Mouse (Mus musculus): ENCODE measurements around the gene Grm7.

The Grm7 gene

DNA sequence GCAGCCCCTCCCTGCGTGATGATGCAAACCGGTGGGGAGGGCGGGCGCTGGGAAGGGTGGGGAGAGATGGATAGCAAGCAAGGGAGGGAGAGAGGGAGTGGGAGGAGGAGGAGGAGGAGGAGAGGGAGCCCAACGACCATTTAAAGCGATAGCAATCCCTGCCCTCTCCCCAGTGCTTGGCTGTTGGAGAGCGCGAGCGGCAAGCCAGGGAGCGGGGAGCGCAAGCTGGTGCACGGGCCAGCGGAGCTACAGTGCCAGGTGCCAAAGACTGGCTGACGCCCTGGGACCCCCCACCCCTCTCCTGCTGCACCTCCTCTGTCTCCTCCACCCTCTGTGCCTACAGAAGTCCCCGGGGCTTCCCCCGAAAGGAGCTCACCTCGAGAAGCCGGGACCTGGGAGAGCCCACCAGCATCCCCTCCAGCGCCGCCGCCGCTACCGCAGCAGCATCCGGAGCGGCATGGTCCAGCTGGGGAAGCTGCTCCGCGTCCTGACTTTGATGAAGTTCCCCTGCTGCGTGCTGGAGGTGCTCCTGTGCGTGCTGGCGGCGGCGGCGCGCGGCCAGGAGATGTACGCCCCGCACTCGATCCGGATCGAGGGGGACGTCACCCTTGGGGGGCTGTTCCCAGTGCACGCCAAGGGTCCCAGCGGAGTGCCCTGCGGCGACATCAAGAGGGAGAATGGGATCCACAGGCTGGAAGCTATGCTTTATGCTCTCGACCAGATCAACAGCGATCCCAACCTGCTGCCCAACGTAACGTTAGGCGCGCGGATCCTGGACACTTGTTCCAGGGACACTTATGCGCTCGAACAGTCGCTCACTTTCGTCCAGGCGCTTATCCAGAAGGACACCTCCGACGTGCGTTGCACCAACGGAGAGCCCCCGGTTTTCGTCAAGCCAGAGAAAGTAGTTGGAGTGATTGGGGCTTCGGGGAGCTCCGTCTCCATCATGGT lies at the start of gene Grm7:
Grm7 (plus strand) TSS at position 171 of the 951 bp plus-strand sequence.
- peak; percentile 70 for DNase-seq

DNA sequence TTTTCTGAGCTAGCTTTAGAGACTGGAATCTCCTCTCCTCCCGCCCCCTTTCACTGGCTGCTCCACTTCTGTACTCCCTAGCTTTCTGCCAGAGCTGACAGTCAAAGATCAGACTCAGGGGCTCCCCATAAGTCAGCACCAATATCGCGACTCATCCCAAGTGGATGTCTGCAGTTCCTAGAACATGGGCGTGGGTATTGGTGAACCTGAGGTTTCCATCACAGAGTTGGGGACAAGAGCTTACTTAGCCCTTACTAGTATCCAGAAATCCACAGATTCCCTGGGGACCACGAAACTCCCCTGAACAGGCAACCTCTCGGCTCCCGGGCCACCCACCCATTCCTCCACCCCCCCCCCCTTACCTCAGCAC lies 355 bp upstream of the Grm7 start:
- no peak for DNase-seq

DNA sequence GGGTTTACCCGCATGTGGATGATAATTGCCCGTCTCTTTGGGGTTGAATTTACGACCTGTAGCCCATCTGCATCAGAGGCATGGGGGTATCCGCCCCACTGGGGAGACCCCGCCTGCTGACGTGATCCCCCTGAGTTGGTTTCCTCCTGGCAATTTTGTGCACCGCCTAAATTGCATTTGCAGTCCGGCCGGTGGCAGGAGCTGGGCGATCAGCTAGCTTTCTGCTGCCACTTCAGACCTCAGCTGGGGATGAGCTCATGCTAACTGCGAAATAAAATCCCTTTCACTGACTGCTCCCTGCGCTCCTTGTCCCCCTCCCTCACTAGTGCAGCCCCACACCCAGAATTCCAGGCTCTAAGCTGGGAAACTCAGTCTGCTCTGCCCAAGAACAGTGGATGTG lies 1.5 kb downstream of the Grm7 start:
- DNase-seq, result peak; percentile 44

DNA sequence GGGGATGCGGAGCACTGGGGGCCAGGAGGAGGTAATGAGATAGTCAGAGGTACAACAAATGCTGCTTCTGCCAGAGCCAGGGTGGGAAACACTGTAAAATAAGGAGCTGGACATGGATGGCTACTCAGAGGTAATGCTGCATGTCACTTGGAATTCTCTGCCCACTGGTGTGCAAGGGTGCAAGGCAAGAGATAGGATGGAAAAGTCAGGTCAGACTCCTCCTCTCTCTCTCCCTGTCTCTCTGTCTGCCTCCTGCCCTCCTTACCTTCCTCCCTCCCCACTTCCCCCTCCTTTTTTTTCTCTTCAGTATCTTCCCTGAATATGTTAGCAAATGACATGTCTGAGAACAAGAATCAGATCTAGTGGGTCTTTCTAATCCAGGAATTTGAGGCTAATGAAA lies 3.8 kb downstream of the Grm7 start:
- peak; percentile 22 for DNase-seq

DNA sequence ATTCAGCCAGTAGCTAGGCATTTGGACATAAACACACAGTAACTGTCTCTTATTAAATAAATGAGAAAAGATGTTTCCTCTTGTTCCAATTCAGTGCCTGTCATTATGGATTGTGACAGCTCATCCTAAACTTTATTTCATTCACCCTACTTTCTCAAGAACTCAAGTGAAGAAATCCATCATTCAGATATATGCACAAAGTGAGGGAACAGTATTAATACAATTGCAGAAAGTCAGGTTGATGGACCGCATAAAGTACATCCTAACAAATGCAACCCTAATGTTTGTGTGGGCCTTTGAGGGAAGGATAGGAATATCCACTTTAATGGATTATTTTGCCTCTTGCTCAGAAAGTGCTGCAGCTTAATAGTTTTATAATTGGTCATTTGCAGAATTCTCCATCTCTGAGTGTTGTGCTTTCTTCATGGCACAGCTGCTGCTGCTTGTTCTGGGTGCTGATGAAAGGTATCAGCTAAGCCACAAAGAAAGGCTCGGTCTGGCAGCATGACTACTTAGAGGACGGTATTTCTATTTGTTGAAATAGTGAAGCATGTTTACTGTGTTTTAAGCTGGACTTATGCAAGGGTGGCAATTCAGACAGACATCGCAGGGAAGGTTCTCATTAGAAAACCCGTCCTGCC lies 8.1 kb downstream of the Grm7 start:
- no peak for DNase-seq

DNA sequence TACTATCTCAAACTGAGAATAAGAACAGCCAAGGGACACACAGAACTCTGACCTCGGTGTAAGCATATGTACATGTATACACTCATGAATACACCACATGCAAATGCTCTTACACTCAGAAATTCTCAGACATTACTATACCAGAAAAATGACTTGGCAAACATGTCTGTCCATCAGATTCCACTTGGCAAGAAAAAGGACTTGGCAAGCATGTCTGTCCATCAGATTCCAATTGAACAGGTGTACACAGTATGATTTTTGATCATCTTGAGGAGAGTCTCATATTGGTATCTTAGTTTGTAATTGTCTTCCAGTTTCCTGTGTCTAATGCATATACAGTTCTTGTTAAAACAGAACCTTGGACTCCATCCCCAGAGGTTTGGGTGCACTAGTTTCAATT lies 19.1 kb downstream of the Grm7 start:
- no peak for DNase-seq

DNA sequence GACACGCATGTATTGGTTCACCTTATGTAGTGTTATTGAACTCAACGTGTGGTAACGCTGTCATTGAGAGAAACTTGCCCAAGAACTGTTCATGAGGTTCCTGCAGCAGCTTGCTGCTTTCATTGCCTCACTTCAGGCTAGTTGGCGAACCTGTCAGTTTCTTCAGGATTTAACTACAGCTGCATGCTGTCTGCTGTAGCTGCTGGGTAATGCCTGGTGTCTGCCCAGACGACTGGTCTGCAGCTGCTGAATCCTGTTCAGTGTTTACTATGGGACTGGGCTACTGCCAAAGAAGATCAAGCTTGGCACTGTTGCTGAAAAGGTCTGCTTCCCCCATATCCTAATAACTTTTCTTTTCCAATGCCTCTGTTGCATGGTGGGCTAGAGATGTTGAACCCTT lies 23.1 kb downstream of the Grm7 start:
- no peak for DNase-seq

DNA sequence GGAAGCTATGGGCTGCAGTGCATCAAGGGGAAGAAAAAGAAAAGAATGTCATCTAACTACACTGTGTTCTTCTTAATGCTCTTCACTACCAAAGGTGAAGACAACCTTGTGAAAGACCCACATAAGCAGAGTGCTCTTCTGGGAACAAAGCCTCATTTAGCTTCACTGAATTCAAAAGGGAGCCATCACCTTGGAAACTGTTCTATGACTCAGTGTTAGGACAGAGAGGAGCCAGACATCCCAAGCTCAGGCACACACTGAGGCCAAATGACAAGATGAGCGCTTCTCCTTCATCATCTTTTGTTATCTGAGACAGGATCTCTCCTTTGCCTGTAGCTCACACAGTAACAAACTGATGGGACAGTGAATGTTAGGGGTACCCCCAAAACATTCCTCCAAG lies 45.6 kb downstream of the Grm7 start:
- no peak for DNase-seq

DNA sequence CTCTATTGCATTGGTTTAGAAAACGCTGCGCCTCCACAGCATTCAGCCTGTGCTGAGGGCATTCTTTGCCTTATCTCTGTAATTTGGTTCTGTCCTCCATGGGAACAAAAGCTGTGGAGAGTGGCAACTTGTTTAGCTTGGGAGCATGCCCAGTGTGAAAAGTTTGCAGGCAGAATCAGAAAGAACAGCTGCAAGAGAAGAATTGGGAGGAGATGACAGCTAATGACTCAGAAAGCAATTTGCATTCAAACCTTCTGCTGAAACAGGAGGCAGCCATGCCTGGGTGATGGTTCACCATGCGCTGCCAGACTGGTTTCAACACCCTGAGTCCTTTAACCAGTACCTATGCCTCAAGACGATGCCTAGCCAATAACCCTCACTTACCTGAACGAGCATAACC lies 64.4 kb downstream of the Grm7 start:
- peak; percentile 26 for DNase-seq

DNA sequence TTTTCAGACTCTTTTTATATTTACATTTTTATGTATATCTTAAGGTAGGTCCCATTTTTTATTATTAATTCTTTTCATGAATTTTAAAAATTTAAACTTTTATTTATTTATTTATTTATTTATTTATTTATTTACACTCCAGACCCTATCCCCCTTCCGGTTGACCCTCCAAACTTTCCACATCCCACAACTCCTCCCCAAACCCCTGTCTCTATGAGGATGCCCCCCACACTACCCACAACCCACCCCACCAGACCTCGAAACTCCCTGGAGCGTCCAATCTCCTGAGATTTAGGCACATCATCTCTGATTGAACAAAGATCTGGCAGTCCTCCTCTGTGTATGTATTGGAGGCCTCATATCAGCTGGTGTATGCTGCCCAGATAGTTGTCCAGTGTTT lies 69.6 kb downstream of the Grm7 start:
- DNase-seq, result no peak

DNA sequence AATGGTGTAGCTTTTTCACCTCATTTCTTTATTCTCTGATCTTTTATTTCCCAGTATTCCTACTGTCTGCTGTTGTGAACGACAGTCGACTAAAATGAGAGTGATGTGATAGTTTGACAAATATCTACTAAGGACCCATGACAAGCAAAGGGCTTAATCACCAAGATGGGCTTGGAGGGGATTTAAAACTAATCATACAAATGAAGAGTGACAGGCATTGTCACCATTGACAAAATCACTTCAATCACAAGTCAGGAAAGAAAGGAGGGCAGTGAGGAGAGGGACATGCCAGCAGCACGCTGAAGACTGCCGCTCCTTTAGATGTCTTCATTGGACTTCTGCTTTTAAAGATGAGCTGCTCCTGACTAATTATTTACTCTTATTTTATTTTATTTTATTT lies 78.0 kb downstream of the Grm7 start:
- DNase-seq, result no peak

DNA sequence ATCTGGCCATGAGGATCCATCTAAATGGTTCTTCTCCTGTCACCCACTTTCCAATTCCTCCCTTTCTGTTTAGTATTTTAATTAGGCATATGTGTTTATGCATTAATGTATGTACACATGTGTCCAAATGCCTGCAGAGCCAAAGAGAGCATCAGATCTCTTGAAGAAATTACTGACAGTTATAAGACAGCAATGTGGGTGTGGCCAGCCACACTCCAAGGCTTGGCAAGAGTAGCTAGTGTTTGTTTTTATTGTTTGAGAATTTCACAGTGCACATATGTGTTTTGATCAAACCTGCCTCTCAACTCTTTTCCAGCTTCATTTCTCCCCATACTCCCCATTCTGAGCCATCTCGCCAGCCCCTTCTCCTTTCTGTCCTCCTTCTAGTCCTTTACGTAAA lies 88.5 kb downstream of the Grm7 start:
- DNase-seq, result no peak

DNA sequence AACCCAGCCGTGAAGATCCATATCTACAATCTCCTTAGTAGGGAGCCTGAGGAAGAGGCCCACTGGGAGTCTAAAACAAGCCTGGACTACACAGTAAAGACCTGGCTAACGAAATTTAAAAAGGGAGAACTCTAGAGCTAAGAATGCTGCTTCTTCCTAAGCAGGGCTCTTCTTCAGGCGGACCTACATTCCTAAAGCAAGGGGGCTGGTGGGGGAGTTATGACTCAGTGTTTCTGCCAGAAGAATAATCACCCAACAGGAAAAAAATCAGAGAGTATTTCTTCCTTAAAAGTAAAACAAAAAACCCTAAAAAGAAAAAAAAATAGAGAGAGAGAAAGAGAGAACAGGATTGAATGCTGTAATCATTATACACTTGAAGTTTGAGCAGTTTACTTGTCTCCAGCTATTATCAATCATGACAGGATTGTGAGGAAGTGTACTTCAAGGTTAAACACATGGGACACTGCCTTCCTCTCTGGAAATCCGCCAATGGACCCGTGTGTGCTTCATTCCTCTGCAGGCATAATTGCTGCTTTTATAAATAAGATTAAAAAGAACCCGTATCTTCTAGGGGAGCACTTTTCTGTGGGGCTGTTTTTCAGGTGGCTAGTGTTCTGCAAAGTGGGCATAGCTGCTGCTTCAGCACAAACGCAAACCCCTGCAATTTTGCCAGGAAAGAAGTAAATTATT lies 98.7 kb downstream of the Grm7 start:
- no peak for DNase-seq

DNA sequence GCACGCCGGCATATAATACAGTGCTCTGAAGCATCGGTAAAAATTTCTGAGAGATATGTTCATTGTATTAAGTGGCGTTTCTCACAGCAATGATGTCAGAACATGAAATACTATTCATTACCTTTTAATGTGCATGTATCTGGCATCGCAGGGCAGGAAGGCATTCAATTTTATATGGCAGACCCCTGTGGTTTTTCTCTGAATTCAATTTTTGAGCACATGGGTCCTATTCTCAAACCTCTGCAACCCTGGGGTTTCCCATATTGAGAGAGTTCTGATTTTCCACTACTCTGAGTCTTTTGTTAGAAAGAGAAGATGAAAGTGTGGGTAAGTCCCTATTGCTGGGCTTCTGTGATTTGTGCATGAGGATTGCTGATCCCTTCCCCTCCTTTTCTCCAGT lies 110.5 kb downstream of the Grm7 start:
- DNase-seq, result no peak

DNA sequence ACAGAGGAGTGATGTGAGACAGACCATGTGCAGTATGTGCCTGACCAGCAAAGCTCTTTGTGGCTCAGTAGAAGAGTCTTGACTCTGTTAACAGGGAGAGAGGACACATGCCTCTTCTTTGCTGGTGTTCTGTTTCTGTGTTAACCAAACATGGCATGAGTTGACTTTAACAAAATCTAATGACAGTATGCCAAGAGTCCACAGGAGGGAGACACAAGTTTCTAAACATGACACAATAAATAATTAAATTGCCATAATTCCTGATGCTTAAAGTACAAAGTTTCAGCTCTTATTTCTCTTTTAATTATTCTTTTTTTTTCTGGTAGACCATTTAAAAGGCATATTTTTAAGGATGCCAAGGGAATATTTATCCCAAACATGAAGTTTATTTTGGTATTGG lies 124.2 kb downstream of the Grm7 start:
- DNase-seq, result no peak

DNA sequence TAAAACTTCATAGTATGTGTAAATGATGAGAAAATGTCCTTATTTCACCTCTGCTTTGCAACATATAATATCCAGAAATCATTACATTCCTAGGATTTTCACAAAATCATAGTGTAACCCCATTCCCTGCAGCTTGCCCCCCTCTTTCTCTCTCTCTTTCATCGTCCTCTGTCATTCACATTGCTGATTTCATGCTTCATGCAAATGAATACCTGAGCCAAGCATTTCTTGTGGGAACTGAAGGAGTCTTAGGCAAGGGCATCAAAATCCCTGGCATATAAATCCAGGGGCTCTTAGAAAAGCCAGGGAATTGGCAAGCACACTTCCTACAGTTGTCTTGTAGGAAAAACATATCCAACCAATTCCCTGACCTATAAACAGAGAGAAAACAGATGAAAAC lies 127.3 kb downstream of the Grm7 start:
- no peak for DNase-seq

DNA sequence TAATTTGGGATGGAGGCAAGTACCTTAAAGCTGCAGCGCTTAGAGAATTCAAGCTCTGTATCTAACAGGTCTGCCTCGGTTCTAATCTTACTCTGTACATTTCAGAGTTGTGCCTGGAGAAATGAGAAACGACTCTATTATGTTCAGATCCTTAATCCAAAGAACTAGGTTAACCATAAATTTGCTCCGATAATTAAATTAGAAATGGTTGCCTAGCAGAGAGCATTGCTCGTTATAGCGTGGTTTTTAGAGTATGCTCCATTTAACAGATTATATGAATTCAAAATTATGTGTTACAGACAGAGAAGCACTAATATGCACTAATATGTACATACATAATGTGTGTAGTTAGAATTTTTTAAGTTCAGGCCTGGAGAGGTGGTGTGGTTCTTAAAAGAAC lies 130.7 kb downstream of the Grm7 start:
- no peak for DNase-seq

DNA sequence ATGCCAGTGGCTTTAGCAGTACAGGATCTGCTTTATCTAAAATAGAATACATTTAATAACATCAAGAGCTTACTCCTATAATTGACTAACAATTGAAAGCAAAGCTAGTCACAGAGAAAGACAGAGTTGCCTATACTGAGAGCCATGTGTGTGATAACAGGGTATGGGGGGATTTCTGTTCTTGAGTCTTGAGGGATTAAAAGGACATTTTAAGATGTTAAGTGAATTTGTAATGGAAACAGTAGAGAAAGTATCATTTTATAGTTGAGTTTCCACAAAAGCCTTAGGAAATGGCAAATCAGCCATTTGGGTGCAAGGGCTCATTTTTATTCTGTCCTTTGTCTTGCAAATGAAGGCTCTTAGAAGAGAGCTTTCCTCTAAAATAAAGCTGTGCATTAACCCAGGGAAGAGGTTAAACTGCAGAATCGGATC lies 140.1 kb downstream of the Grm7 start:
- no peak for DNase-seq

DNA sequence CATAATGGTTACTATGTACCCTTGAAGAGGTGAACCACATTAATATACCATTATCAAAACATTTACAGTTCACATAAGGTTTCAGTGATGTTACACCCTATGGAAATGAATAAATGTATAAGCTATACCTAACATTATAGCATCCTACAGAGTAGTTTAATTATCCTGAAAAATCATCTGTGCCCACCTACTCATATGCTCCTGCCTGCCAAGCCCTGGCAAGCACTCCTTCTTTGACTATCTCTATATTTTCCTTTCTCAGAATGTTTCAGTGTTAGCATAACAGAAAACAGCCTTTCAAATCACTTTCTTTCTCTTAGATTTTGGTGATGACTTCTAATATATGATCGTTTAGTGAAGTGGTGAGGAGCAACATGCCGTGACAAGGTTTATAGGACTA lies 147.3 kb downstream of the Grm7 start:
- DNase-seq, result peak; percentile 15

DNA sequence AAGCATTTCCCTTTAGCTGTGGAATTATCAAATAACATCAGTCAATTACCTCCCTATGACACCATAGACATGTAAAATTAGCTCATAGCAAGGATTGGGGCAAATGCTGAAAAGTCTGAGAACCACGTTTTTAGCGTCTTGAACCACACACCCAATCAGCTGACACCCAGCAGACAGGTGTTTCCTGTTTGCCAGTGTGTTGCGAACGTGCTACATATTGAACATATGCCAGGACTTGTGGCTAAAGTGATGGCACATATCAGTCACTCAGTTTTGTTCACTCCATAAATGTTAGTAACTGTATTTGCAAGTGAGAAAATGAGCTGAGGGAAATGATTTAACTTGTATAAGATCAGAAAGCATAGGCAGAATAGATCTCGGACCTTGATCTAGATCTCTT lies 162.1 kb downstream of the Grm7 start:
- no peak for DNase-seq

DNA sequence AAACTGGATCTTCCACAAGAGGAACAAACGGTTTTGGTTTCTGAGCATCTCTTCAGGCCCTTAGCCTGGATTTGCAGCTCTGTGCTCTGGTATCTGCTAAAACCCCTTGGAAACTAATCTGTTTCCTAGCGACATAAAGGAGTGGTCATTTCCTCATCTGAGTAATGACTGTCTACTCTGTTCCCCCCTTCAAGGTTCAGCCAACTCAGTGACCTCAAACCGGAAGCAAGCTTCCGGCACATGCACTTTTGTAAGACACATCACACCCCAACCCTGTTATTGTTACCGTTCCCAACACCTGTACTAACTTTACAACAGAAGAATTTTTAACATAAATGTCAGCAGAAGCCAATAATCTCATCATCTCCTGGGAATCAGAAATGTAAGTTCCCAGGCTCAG lies 166.8 kb downstream of the Grm7 start:
- no peak for DNase-seq

DNA sequence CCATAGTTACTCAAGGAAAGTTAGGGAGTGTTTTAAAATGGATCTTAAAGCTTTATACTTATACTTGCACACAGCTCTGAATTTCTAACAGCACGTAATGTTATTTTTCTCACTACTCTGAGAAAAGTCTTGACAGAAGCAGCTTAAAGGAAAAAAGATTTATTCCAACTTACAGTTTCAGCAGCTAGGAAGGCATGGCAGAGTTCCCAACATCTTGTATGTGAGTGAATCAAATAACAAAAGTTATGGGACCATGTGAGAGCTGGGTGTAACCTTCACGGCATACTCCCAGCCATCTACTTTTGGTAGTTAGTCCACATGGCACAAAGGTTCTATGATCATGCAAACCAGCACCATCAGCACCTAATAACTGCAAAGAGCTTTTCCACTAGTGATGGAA lies 172.9 kb downstream of the Grm7 start:
- DNase-seq, result no peak

DNA sequence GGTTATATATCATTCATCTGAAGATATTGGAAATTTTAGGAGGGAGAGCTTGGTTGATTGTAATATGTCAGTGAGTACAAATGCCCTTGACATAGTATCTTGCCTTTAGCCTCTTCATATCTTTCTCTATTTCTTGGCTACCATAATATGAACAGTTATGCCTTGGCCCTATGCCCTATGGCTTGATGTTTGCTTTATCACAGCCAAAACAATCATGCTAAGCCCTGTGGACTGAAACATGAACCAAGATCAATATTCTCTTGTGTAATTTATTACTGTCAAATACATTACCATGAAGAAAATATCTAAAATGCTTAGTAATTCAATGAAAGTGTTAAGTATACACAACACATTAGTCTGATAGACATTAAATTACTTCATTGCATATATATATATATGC lies 222.9 kb downstream of the Grm7 start:
- no peak for DNase-seq

DNA sequence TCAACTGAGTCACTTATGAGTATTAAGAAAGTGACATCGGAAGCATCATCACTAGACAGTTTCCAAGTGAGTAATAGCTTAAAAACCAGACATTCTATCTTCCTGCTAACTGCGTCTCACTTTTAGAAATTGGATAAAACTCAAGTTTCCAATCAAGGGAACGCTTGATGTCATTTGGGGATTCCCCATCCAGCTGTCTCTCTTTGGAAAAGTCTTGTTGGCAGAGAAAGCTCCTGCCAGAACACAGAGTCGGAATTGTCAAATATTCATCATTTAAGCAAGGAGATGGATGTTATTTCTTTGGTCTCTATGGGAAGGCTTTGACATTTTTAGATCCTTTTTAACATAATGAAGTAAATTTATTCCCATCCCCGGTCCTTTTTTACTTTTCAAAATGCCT lies 336.6 kb downstream of the Grm7 start:
- no peak for DNase-seq

All from right cerebral cortex, postnatal 25 days (tissue).